Mouse (Mus musculus) olfactory bulb, adult 2 months (tissue): ENCODE measurements at regions not wholly inside any gene's neighbourhood (a gene's known extent, or its start where the extent isn't known, plus 50 kb on each side); places are given as distances from the start of the nearest gene placed in this dataset.

Experiments
- CTCF ChIP-seq: fragments of 200-500 bp; IDR thresholded peaks from 2 replicates; pipeline ENCODE4 v1.5.1; 2012; ENCODE audit warnings: low read depth, mild to moderate bottlenecking, low read length, moderate library complexity; ENCODE audit not compliant: insufficient read depth
- POLR2A ChIP-seq: fragments of 200-500 bp; IDR thresholded peaks from 2 replicates; pipeline ENCODE4 v1.6.1; 2012; ENCODE audit warnings: mild to moderate bottlenecking, low read depth, low read length, moderate library complexity; ENCODE audit not compliant: insufficient read depth

DNA sequence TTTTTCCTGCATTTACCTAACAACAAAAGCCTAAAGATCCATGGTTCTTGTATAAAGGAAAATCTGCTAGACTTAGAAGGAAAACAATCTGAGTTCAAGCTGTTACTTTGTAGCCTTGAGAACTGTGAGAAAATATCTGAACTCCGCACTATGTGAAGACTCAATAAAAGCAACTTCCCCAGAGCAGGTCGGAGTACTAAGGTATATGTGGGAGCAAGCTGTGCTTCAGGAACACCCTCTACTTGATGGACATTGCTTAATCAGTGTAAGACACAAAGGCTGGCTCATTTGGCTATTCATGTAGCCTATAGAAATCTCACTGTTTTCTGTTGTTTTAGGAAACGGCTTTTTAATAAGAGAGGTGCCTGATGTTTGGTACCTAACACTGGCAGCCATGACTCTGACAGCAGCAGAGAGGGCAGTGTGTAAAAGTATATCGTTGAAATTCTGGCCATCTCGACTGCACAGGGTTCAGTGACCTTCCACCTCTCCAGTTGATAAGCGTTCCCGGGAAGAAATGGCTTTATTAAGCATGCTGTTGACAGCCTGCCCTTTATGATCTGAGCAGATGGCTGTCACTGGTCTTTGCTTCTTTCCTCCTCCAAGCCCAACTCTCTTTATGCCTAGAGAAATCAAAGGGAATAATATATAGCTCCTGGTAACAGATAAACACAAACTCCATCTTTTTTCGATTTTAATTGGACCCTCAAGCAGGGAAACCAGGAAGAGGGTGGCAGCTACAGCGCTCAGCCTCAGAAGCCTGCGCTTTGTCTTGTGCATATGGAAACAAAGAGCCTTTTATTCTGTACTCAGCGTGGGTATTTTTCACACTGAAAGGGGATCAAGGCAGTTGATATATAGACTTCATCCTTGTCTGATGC is 443.7 kb upstream of the Sel1l start:
- TF ChIP-seq CTCF (no peak), POLR2A (no peak)
